Mouse (Mus musculus): ENCODE measurements at regions not wholly inside any gene's neighbourhood (a gene's known extent, or its start where the extent isn't known, plus 50 kb on each side); places are given as distances from the start of the nearest gene placed in this dataset.
"Not testable (repeated sequence)": the region's sequence is repeated elsewhere in the genome, so short reads cannot be mapped to it uniquely, and the experiment has no call there.

DNA sequence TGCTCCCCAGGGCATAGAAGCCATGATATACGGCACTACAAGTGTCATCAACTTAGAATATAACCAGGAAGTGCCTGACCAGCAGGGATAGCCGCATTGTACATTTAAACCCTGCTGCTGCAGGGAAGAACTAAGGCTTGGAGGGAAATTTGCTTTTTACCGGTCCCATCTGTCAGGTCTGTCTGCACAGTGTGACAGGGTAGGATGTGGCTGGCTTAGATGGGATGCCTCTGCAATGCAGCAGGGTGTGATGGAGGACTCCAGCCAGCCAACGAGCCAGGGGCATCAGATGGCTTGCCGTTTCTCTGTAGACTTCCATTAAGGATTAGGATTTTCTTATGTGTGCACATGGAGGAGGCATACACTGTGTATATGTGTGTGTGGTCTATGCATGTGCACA is 426.2 kb upstream of the Auts2 start:
- Histone ChIP-seq H3K4me1 (peaks cover 11% of the 10 kb centered on the region; the same call in 1 of the 2 replicates), H3K27ac (replicated peaks) (no peak overlapping the region), H3K9me3 (replicated peaks) (no peaks in the 10 kb centered on the region), H3K9ac (replicated peaks) (no peak overlapping the region), H3K4me3 (replicated peaks) (no peak overlapping the region), H3K27me3 (replicated peaks) (no peaks in the 10 kb centered on the region), H3K36me3 (no peaks in the 10 kb centered on the region), H3K4me2 (no peak overlapping the region)
- WGBS = 23% methylated on average over 5 of the region's 5 CpGs
- no peak for ATAC-seq (ENCODE audit: low FRiP score)

DNA sequence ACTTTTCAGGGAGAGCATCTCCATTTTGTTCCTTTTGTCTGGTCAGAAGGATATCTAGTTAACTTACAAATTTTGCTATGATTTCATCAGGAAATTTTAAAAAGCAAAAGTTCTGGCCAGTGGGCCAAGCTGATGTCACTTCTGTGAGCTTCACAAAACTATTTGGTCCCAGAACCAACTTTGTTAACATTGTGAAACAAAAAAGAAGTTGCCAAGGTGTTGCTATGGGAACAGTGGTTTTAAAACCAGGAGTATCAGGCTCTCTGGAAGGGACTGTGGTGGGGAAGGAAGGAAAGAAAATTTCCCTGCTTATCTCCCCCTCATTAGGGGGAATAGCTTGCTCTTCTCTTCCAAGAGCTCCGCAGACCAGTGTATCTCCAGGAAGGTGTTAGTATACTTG is 416.8 kb upstream of the Auts2 start:
- ATAC-seq (ENCODE audit: low FRiP score) = no peak
- 85% methylated on average over 1 of the region's 1 CpGs for WGBS
- Histone ChIP-seq H3K4me2 (no peak overlapping the region), H3K4me1 (no peaks in the 10 kb centered on the region; the same call in 1 of the 2 replicates), H3K27me3 (replicated peaks) (no peaks in the 10 kb centered on the region), H3K27ac (replicated peaks) (no peak overlapping the region), H3K36me3 (no peaks in the 10 kb centered on the region), H3K9me3 (replicated peaks) (no peaks in the 10 kb centered on the region), H3K9ac (replicated peaks) (no peak overlapping the region), H3K4me3 (replicated peaks) (no peak overlapping the region)

DNA sequence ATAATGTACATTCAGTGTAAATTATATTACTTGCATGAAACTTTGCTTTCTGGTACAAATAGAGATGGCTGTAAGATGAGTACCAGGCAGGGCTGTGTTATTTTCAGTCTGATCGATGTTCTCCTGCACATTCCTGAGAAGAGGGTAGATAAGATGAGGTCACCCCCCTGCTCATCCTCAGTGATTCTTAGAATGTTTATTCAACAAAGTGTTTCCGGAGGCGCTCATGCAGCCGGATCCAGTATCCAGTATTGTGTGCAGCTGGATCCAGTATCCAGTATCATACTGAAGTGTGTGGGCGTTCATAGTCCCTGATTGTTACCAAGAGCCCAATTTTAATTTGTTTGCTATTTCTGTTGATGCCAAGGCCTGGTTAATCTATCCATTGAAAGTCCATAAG is 413.0 kb upstream of the Auts2 start:
- WGBS = 61% methylated on average over 5 of the region's 5 CpGs
- Histone ChIP-seq H3K4me1 (no peaks in the 10 kb centered on the region; the same call in 1 of the 2 replicates), H3K4me2 (no peak overlapping the region), H3K9ac (replicated peaks) (no peak overlapping the region), H3K4me3 (replicated peaks) (no peak overlapping the region), H3K27me3 (replicated peaks) (no peaks in the 10 kb centered on the region), H3K9me3 (replicated peaks) (no peaks in the 10 kb centered on the region), H3K36me3 (no peaks in the 10 kb centered on the region), H3K27ac (replicated peaks) (no peak overlapping the region)
- ATAC-seq (ENCODE audit: low FRiP score) = no peak

DNA sequence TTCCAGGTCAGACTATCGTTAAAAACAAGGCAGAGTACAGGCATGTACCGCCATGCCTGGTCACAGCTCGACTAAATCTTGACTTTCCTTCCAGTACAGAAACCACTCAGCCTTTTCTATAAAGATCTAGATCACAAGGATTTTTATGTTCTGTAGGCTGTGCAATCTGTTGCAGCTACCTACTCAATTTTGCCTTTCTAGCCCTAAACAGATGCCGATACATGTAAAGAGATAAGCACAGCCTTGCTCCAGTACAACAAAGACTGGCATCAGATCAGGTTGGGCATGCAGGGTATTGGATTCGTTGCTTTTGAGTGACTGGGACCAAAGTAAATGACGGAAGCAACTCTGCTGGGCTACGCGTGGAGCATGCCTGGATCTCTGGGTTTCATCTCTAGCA is 411.9 kb upstream of the Auts2 start:
- Histone ChIP-seq H3K9me3 (replicated peaks) (no peaks in the 10 kb centered on the region), H3K4me1 (no peaks in the 10 kb centered on the region; the same call in 1 of the 2 replicates), H3K4me2 (no peak overlapping the region), H3K27me3 (replicated peaks) (no peaks in the 10 kb centered on the region), H3K4me3 (replicated peaks) (no peak overlapping the region), H3K9ac (replicated peaks) (no peak overlapping the region), H3K36me3 (no peaks in the 10 kb centered on the region), H3K27ac (replicated peaks) (no peak overlapping the region)
- ATAC-seq (ENCODE audit: low FRiP score) = no peak
- 97% methylated on average over 8 of the region's 8 CpGs for WGBS

DNA sequence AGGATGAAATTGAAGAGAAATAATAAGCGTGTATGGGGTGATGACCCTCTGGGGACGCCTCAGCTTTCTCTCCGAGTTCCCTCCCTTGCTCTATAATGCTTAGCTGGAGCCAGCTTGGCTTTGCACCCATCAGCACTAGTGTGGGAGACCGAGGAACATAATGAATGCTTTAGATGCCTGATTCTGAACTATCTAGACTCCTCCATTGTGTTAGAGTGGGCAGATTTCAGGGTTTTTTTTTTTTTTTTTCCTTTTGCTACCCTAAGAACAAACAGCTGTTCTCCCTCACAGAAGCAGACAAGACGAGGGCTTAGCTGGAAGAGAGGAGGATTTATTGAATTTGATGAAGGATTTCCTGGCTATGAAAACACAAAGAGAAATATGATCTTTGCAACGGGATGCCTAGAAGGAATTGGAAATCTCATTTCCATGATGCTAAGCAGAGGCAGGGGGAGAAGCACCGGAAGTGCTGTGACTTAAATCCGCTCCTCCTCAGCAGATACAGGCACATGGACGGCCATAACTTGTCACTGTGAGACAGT is 390.4 kb upstream of the Auts2 start:
- ATAC-seq (ENCODE audit: low FRiP score) = no peak
- Histone ChIP-seq H3K27ac (replicated peaks) (no peak overlapping the region), H3K27me3 (replicated peaks) (no peaks in the 10 kb centered on the region), H3K4me2 (no peak overlapping the region), H3K9me3 (replicated peaks) (no peaks in the 10 kb centered on the region), H3K4me1 (peaks cover 4% of the 10 kb centered on the region; the same call in 1 of the 2 replicates), H3K9ac (replicated peaks) (no peak overlapping the region), H3K4me3 (replicated peaks) (no peak overlapping the region), H3K36me3 (no peaks in the 10 kb centered on the region)
- 68% methylated on average over 9 of the region's 9 CpGs for WGBS

DNA sequence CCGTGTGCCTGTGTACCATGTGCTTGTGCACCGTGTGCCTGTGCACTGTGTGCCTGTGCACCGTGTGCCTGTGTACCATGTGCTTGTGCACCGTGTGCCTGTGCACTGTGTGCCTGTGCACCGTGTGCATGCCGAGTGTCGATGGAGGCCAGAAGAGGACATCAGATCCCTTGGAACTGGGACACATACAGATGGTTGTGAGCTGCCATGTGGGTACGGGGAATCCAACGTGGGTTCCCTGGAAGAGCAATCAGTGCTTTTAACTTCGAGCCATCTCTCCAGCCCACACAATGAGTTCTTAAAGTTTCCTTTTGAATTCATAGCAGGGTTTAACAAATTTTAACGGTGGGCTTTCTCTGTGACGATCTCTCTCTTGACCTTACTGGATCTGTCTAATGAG is 386.8 kb upstream of the Auts2 start:
- H3K27ac ChIP-seq (replicated peaks); H3K4me3 ChIP-seq (replicated peaks); ATAC-seq (ENCODE audit: low FRiP score); H3K9ac ChIP-seq (replicated peaks); H3K4me1 ChIP-seq; H3K27me3 ChIP-seq (replicated peaks); H3K9me3 ChIP-seq (replicated peaks); H3K36me3 ChIP-seq; H3K4me2 ChIP-seq: not testable (repeated sequence)
- 93% methylated on average over 12 of the region's 12 CpGs for WGBS

DNA sequence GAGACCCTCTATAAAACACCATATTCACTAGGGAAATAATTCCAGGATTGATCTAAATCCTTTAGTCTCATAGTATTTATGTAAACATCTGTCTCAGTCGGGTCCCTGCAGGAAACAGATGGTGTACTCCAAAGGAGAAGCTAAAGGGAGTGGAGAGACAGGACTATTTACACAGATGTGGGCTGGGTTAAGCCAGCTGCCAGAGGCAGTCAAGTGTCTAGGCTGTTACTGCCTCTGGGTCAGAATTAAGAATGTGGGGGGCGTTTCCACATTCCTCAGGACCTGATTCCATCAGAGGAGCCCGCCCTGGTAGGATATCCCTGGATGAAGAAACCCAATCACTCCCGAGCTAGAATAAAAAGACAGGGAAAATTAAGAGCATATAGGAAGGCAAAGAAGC is 380.2 kb upstream of the Auts2 start:
- Histone ChIP-seq H3K4me1 (0 out of 2 replicates have a peak, but pooled peaks cover 3% of the 10 kb centered on the region), H3K4me2 (no peak overlapping the region; the same call in 1 of the 2 replicates), H3K27ac (replicated peaks) (no peak overlapping the region), H3K27me3 (replicated peaks) (no peaks in the 10 kb centered on the region), H3K9ac (replicated peaks) (no peak overlapping the region), H3K36me3 (no peaks in the 10 kb centered on the region), H3K9me3 (replicated peaks) (no peaks in the 10 kb centered on the region), H3K4me3 (replicated peaks) (no peak overlapping the region)
- ATAC-seq (ENCODE audit: low FRiP score) = no peak
- WGBS = 48% methylated on average over 4 of the region's 4 CpGs

DNA sequence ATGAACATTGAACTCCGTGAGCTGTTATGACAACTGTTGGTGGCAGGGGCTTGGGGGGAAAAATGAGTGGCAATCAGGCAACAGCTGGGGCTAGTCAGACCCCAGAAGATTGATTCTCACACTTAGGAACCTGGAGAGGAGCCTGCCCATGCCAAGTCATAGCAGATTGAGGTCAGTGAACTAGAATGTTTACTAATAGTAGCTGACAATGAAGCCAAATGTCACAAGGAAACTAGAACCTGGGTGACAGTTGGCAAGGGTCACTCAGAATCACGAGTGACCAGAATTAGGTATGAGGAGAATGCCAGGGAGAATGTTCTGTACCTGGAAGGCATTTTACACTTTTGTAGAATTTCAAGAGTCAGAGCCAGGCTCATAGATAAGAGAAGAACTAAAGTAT is 365.9 kb upstream of the Auts2 start:
- Histone ChIP-seq H3K9me3 (replicated peaks) (no peaks in the 10 kb centered on the region), H3K4me1 (no peaks in the 10 kb centered on the region), H3K27ac (replicated peaks) (no peak overlapping the region), H3K4me2 (no peak overlapping the region), H3K9ac (replicated peaks) (no peak overlapping the region), H3K36me3 (no peaks in the 10 kb centered on the region), H3K27me3 (replicated peaks) (no peaks in the 10 kb centered on the region), H3K4me3 (replicated peaks) (no peak overlapping the region)
- ATAC-seq (ENCODE audit: low FRiP score) = no peak
- WGBS = 65% methylated on average over 2 of the region's 2 CpGs

DNA sequence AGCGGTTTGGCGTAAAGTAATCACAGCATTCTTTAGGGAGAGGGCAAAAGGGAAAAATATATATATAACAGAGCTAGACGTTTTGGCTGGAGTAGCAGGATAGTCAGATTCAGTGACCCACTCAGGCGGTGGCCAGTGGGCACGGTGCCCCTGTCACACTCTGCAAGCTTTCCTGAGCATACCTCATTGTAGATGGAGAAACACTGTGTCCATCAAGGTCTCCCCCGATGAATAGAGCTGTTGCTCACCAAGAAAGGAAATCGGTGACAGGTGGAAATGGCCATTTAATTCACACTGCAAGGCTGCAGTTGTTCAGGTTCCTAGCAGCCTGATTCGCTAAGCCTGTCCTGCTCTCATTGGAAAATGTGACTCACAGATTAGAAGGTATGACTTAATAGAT is 365.1 kb upstream of the Auts2 start:
- Histone ChIP-seq H3K9ac (replicated peaks) (no peak overlapping the region), H3K4me2 (no peak overlapping the region), H3K4me3 (replicated peaks) (no peak overlapping the region), H3K27me3 (replicated peaks) (no peaks in the 10 kb centered on the region), H3K4me1 (no peaks in the 10 kb centered on the region), H3K27ac (replicated peaks) (no peak overlapping the region), H3K36me3 (no peaks in the 10 kb centered on the region), H3K9me3 (replicated peaks) (no peaks in the 10 kb centered on the region)
- no peak for ATAC-seq (ENCODE audit: low FRiP score)
- WGBS = 85% methylated on average over 8 of the region's 8 CpGs

DNA sequence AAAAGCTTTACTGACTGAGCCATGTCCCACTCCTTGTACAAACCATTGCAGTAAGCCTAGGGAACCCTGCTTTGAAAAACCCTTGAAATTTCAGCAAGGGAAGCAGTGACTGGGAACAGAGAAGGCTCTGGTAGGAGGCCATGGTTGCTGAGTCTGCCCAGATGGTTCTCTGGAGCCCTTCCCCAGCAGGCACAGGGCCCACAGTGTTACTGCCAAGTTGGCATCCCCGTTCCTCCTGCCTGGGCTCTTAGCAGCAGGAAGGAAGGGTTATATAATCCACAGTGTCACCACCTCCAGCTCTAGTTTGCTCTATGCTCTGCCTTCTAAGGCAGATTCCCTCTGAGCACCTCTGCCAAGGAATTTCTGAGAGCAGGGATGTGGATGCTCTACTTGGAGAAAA is 349.4 kb upstream of the Auts2 start:
- ATAC-seq (ENCODE audit: low FRiP score) = no peak
- 82% methylated on average over 1 of the region's 1 CpGs for WGBS
- no peak overlapping the region for H3K4me2 ChIP-seq
- H3K27ac ChIP-seq (replicated peaks) = no peak overlapping the region
- H3K9me3 ChIP-seq (replicated peaks) = no peaks in the 10 kb centered on the region
- no peak overlapping the region for H3K9ac ChIP-seq (replicated peaks)
- no peaks in the 10 kb centered on the region for H3K36me3 ChIP-seq
- H3K4me1 ChIP-seq = no peaks in the 10 kb centered on the region
- no peak overlapping the region for H3K4me3 ChIP-seq (replicated peaks)
- no peaks in the 10 kb centered on the region; the same call in 1 of the 2 replicates for H3K27me3 ChIP-seq (replicated peaks)

DNA sequence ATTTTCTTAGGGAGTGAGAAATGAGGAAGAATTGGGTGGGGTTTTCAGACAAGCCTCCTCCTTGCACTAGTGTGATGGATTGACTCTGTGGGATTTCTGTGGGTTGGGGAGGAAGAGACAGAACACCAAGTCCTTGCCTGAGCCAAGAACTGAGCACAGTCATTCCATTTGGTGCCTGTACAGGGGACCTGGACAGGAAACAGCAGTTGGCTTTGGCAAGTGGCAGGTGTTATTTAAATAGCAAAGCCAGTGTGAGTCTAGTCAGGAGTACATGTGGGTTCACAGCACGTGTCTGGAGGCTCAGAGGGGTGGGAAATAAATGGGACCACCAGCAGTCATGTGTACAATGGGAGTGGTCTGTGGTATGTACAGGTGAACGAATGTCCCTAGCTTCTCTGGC is 341.0 kb upstream of the Auts2 start:
- no peaks in the 10 kb centered on the region for H3K9me3 ChIP-seq (replicated peaks)
- ATAC-seq (ENCODE audit: low FRiP score) = no peak
- 71% methylated on average over 2 of the region's 2 CpGs for WGBS

DNA sequence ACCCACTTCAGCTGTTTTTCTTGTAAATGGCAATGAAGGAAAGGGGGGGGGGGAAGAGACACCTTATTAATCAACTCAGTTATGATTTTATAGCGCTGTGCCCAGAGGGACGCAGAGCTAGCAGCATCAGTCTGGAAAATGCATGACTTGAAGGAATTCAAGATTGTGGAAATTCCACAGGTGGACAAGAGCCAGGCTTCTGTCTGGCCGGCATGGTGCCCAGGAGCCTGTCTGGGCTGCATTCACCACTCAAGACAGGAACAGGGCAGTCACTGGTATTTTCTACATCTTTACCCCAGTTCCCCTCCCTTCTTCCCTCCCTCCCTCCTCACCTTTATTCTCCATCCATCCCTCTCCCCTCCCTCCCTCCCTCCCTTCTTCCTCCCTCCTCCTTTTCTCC is 339.1 kb upstream of the Auts2 start:
- Histone ChIP-seq H3K9me3 (replicated peaks) (no peaks in the 10 kb centered on the region), H3K4me2 (no peak overlapping the region), H3K27ac (replicated peaks) (no peak overlapping the region), H3K27me3 (replicated peaks) (no peaks in the 10 kb centered on the region), H3K4me3 (replicated peaks) (no peak overlapping the region), H3K9ac (replicated peaks) (no peak overlapping the region), H3K36me3 (no peaks in the 10 kb centered on the region), H3K4me1 (no peaks in the 10 kb centered on the region)
- no peak for ATAC-seq (ENCODE audit: low FRiP score)
- 71% methylated on average over 3 of the region's 3 CpGs for whole genome bisulfite sequencing

More for the DNA sequence above, 341.0 kb upstream of the Auts2 start:
- no peak overlapping the region for H3K4me3 ChIP-seq (replicated peaks)
- H3K4me2 ChIP-seq = no peak overlapping the region
- H3K9ac ChIP-seq (replicated peaks) = no peak overlapping the region
- H3K36me3 ChIP-seq = no peaks in the 10 kb centered on the region
- no peak overlapping the region for H3K27ac ChIP-seq (replicated peaks)
- H3K4me1 ChIP-seq = no peaks in the 10 kb centered on the region
- no peaks in the 10 kb centered on the region for H3K27me3 ChIP-seq (replicated peaks)

DNA sequence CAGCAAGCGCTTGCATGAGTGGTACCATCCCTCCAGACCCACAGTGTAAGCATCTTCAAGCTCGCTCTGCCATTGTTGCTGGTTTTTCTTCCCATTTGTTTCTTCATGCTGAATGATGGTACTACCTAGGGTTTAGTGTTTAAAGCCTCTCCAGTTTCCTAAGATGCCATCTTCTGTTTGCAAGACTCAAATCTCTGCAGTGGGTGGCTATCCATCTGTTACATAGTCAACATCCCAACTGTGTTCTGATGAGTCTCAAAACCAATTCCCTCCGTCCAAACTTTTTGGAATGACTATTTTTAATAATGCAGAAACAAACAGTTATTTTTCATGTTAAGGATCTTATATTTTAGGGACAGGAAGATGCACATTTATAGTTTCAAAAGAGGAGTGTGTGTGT is 338.0 kb upstream of the Auts2 start:
- 94% methylated on average over 3 of the region's 3 CpGs for WGBS
- H3K36me3 ChIP-seq = no peaks in the 10 kb centered on the region
- H3K27me3 ChIP-seq (replicated peaks) = no peaks in the 10 kb centered on the region
- no peak for ATAC-seq (ENCODE audit: low FRiP score)
- peaks cover 5% of the 10 kb centered on the region for H3K4me1 ChIP-seq
- no peak overlapping the region for H3K9ac ChIP-seq (replicated peaks)
- no peak overlapping the region for H3K27ac ChIP-seq (replicated peaks)
- H3K4me3 ChIP-seq (replicated peaks) = no peak overlapping the region
- H3K9me3 ChIP-seq (replicated peaks) = no peaks in the 10 kb centered on the region
- H3K4me2 ChIP-seq = no peak overlapping the region

Data from neural tube, embryonic 15.5 days (tissue).